19 mouse cellular contexts compared by ENCODE assay signal in the genomic region with DNA sequence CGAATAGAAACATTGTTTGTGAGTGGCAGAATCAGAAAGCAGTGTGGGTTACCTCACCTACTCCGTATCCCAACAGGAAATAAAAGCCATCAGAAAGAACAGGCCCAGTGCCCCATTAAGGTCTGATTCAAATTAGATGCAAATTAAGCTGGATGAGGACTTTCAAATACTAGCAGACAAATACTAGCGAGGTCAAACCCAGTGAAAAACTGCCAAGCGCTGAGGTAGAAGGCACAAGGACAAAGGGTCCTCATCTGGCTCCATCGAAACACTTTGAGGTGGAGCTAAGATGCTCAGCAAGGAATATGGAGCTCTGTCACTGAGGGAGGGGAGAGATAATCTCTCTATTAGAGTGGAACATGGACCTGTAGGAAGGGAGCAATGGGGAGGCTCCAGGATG.
DNase-seq lines count a peak whose midpoint lies in the region; ATAC-seq and TF ChIP-seq lines count a peak whose summit lies in the region.
"Had no signal": no experiment of that assay in that cellular context is flagged by ENCODE, and none has a peak within 500 bp of the region (broad histone marks: within the 10 kb centered on the region; RNA-seq: fewer than 3 reads in every experiment).

No protein-coding gene starts in this region.

- TF ChIP-seq CTCF in forebrain, postnatal 0 days (IDR thresholded peaks at IDR 0.05; ENCODE audit: low read depth) = no peak
- no peak for TF ChIP-seq CTCF in kidney, adult 2 months (conservative IDR thresholded peaks at IDR 0.05; ENCODE audit: insufficient read depth, insufficient read length, low read depth, low read length)
- no peak for TF ChIP-seq CTCF in CH12.LX (conservative IDR thresholded peaks at IDR 0.05 in 1 of 2, IDR thresholded peaks at IDR 0.05 in 1 of 2; ENCODE audit: low read depth in 2 of 2, low read length in 2 of 2)

- no peak for TF ChIP-seq RAD21 in CH12.LX (IDR thresholded peaks at IDR 0.05; ENCODE audit: low read depth, low read length)

- no peak for TF ChIP-seq EP300 in CH12.LX (IDR thresholded peaks at IDR 0.05; ENCODE audit: low read length)

- in situ Hi-C loops in CH12.LX (cut with MboI; ENCODE audit: low pct_ligation_motif_present, low pct_unique_long_range_greater_than_20kb, low sequenced_read_pairs) = no loop called here

- no peak overlapping the region for H3K4me2 ChIP-seq in forebrain, postnatal 0 days (ENCODE audit: low read depth)
- H3K4me2 ChIP-seq in CH12.LX (ENCODE audit: insufficient read depth, low read depth, poor library complexity, severe bottlenecking) = no peak overlapping the region
- H3K4me2 ChIP-seq in forebrain, embryonic 15.5 days (replicated peaks) = no peak overlapping the region
- H3K4me2 ChIP-seq: heart, embryonic 12.5 days; hindbrain, embryonic 12.5 days had no signal

- H3K9ac ChIP-seq in forebrain, postnatal 0 days = no peak overlapping the region
- no peak overlapping the region for H3K9ac ChIP-seq in CH12.LX (ENCODE audit: insufficient read depth, low read depth)
- H3K9ac ChIP-seq in forebrain, embryonic 15.5 days (replicated peaks) = no peak overlapping the region
- H3K9ac ChIP-seq: heart, embryonic 12.5 days; hindbrain, embryonic 12.5 days had no signal

- H3K27ac ChIP-seq in forebrain, embryonic 10.5 days = peak overlapping the region; percentile 85
- H3K27ac ChIP-seq in forebrain, postnatal 0 days (ENCODE audit: low read depth, low read length) = no peak overlapping the region
- H3K27ac ChIP-seq in kidney, adult 2 months (ENCODE audit: insufficient read depth, low read depth, low read length) = peak overlapping the region; percentile 52
- no peak overlapping the region for H3K27ac ChIP-seq in CH12.LX (ENCODE audit: insufficient read depth, low read depth)
- 0 out of 2 replicates have a peak overlapping the region, but pooled peaks have one; percentile 11 for H3K27ac ChIP-seq in forebrain, embryonic 15.5 days (replicated peaks)
- H3K27ac ChIP-seq: heart, adult 2 months; hindbrain, embryonic 12.5 days had no signal

- H3K79me2 ChIP-seq in CH12.LX (replicated peaks; ENCODE audit: control insufficient read depth, extremely low read depth, insufficient read depth, poor library complexity, severe bottlenecking) = no peaks in the 10 kb centered on the region

- no peak overlapping the region for H3K4me3 ChIP-seq in forebrain, embryonic 10.5 days
- no peak overlapping the region for H3K4me3 ChIP-seq in forebrain, postnatal 0 days (ENCODE audit: low read depth, low read length)
- no peak overlapping the region for H3K4me3 ChIP-seq in kidney, adult 2 months (ENCODE audit: insufficient read depth, low read depth, low read length)
- H3K4me3 ChIP-seq in CH12.LX (replicated peaks in 1 of 3; ENCODE audit: low read depth in 2 of 3, low read length in 2 of 3, poor library complexity in 1 of 3) = no peak overlapping the region
- no peak overlapping the region for H3K4me3 ChIP-seq in forebrain, embryonic 15.5 days
- H3K4me3 ChIP-seq: embryonic facial prominence, embryonic 10.5 days; heart, adult 2 months; heart, embryonic 12.5 days; hindbrain, embryonic 12.5 days had no signal

- dilution Hi-C loops in CH12.LX (cut with MboI; ENCODE audit: extremely low pct_ligation_motif_present, extremely low pct_unique_long_range_greater_than_20kb, low sequenced_read_pairs) = no loop called here

- H3K4me1 ChIP-seq in forebrain, embryonic 10.5 days = peaks cover 37% of the 10 kb centered on the region
- no peaks in the 10 kb centered on the region for H3K4me1 ChIP-seq in forebrain, postnatal 0 days (ENCODE audit: insufficient read depth)
- H3K4me1 ChIP-seq in kidney, adult 2 months (ENCODE audit: control insufficient read depth, insufficient read depth, low read length) = peaks cover 35% of the 10 kb centered on the region
- H3K4me1 ChIP-seq in CH12.LX (ENCODE audit: control insufficient read depth in 1 of 2, insufficient read depth in 2 of 2) = no peaks in the 10 kb centered on the region
- peaks cover 21% of the 10 kb centered on the region for H3K4me1 ChIP-seq in forebrain, embryonic 15.5 days

- H3K36me3 ChIP-seq in forebrain, embryonic 10.5 days (replicated peaks) = no peaks in the 10 kb centered on the region; the same call in 1 of the 2 replicates
- H3K36me3 ChIP-seq in forebrain, postnatal 0 days (ENCODE audit: insufficient read depth) = no peaks in the 10 kb centered on the region
- H3K36me3 ChIP-seq in kidney, adult 2 months (ENCODE audit: control insufficient read depth, insufficient read depth, low read length) = no peaks in the 10 kb centered on the region
- no peaks in the 10 kb centered on the region for H3K36me3 ChIP-seq in CH12.LX (replicated peaks in 1 of 2; ENCODE audit: control insufficient read depth in 1 of 2, insufficient read depth in 1 of 2, low read length in 1 of 2)
- H3K36me3 ChIP-seq in forebrain, embryonic 15.5 days = no peaks in the 10 kb centered on the region
- H3K36me3 ChIP-seq: embryonic facial prominence, embryonic 10.5 days; heart, embryonic 12.5 days; hindbrain, embryonic 12.5 days had no signal

- 79% methylated on average over 5 of the region's 5 CpGs for WGBS in forebrain, embryonic 10.5 days
- 15% methylated on average over 5 of the region's 5 CpGs for WGBS in forebrain, postnatal 0 days
- WGBS in kidney, adult 2 months = 55% methylated on average over 5 of the region's 5 CpGs
- 15% methylated on average over 5 of the region's 5 CpGs for WGBS in forebrain, embryonic 15.5 days

- no peak for ATAC-seq in forebrain, postnatal 0 days
- ATAC-seq in forebrain, embryonic 15.5 days (replicated peaks) = no peak
- ATAC-seq: CD4-positive, CD25-positive, alpha-beta regulatory T cell, adult 4 months; hindbrain, embryonic 16.5 days; inflammation-experienced regulatory T-cells, adult 6 months had no signal

- no peak for DNase-seq in forebrain, embryonic 10.5 days (ENCODE audit: extremely low spot score, low spot score)
- no peak for DNase-seq in forebrain, postnatal 0 days
- DNase-seq in kidney, adult 2 months = peak; percentile 35
- DNase-seq in kidney, postnatal 10 days = no peak
- DNase-seq in CH12.LX (ENCODE audit: extremely low read depth) = peak; percentile 2
- no peak for DNase-seq in adrenal gland, adult (ENCODE audit: inconsistent age in 2 of 2, low spot score in 1 of 2)
- DNase-seq: adrenal gland, postnatal 14 days; B cell, adult 2 months; cerebellum, adult 18-20 months; cerebellum, adult 9-11 months; gastrocnemius, postnatal 14 days; heart, adult 2 months had no signal

- H3K27me3 ChIP-seq in forebrain, embryonic 10.5 days (ENCODE audit: poor library complexity, severe bottlenecking) = no peaks in the 10 kb centered on the region
- H3K27me3 ChIP-seq in forebrain, postnatal 0 days (ENCODE audit: insufficient read depth, low read length) = no peaks in the 10 kb centered on the region
- no peaks in the 10 kb centered on the region for H3K27me3 ChIP-seq in kidney, adult 2 months (replicated peaks; ENCODE audit: control insufficient read depth, insufficient read depth, low read length)
- no peaks in the 10 kb centered on the region for H3K27me3 ChIP-seq in CH12.LX (replicated peaks)
- no peaks in the 10 kb centered on the region for H3K27me3 ChIP-seq in forebrain, embryonic 15.5 days
- H3K27me3 ChIP-seq: heart, embryonic 12.5 days; hindbrain, embryonic 12.5 days had no signal

- peaks cover 19% of the 10 kb centered on the region for H3K9me3 ChIP-seq in forebrain, embryonic 10.5 days
- no peaks in the 10 kb centered on the region for H3K9me3 ChIP-seq in forebrain, postnatal 0 days (ENCODE audit: low read length)
- peaks cover 4% of the 10 kb centered on the region for H3K9me3 ChIP-seq in CH12.LX (replicated peaks; ENCODE audit: low read length)
- no peaks in the 10 kb centered on the region for H3K9me3 ChIP-seq in forebrain, embryonic 15.5 days
- H3K9me3 ChIP-seq: hindbrain, embryonic 12.5 days had no signal

- TF ChIP-seq POLR2A in kidney, adult 2 months (IDR thresholded peaks at IDR 0.05; ENCODE audit: low read depth, low read length) = no peak
- no peak for TF ChIP-seq POLR2A in CH12.LX (IDR thresholded peaks at IDR 0.05; ENCODE audit: low read depth, low read length)

TF ChIP-seq in CH12.LX, 34 proteins besides CTCF, POLR2A, EP300 and RAD21:
- TF ChIP-seq GABPA (IDR thresholded peaks at IDR 0.05; ENCODE audit: insufficient replicate concordance, low read depth, low read length) = no peak
- TF ChIP-seq USF1 (IDR thresholded peaks at IDR 0.05; ENCODE audit: low read depth, low read length) = no peak
- TF ChIP-seq ELF1 (IDR thresholded peaks at IDR 0.05; ENCODE audit: low read depth, low read length) = no peak
- TF ChIP-seq ZKSCAN1 (IDR thresholded peaks at IDR 0.05; ENCODE audit: borderline replicate concordance, low read depth, low read length) = no peak
- TF ChIP-seq IRF4 (IDR thresholded peaks at IDR 0.05; ENCODE audit: low read depth, low read length) = no peak
- TF ChIP-seq POLR2AphosphoS2 (IDR thresholded peaks at IDR 0.05; ENCODE audit: low read depth, low read length) = no peak
- TF ChIP-seq JUND (conservative IDR thresholded peaks at IDR 0.05; ENCODE audit: low read depth, low read length) = no peak
- TF ChIP-seq JUN (IDR thresholded peaks at IDR 0.05; ENCODE audit: insufficient read depth, low read depth, low read length) = no peak
- no peak for TF ChIP-seq KAT2A (IDR thresholded peaks at IDR 0.05; ENCODE audit: insufficient replicate concordance, low read length)
- no peak for TF ChIP-seq TBP (conservative IDR thresholded peaks at IDR 0.05; ENCODE audit: low read depth, low read length)
- no peak for TF ChIP-seq MAZ (IDR thresholded peaks at IDR 0.05; ENCODE audit: low read depth, low read length)
- no peak for TF ChIP-seq NRF1 (IDR thresholded peaks at IDR 0.05; ENCODE audit: low read depth, low read length)
- no peak for TF ChIP-seq ZC3H11A (IDR thresholded peaks at IDR 0.05; ENCODE audit: low read depth, low read length)
- no peak for TF ChIP-seq UBTF (IDR thresholded peaks at IDR 0.05; ENCODE audit: low read depth, low read length)
- TF ChIP-seq HCFC1 (IDR thresholded peaks at IDR 0.05; ENCODE audit: low read depth, low read length) = no peak
- TF ChIP-seq BHLHE40 (IDR thresholded peaks at IDR 0.05; ENCODE audit: low read depth, low read length) = no peak
- TF ChIP-seq SMC3 (IDR thresholded peaks at IDR 0.05; ENCODE audit: low read depth, low read length) = no peak
- TF ChIP-seq PAX5 (IDR thresholded peaks at IDR 0.05; ENCODE audit: low read length) = no peak
- no peak for TF ChIP-seq CHD1 (IDR thresholded peaks at IDR 0.05; ENCODE audit: low read depth, low read length)
- TF ChIP-seq MYC (IDR thresholded peaks at IDR 0.05; ENCODE audit: low read depth, low read length) = no peak

Comparison
In these comparisons a context has a peak if more than half of its experiments do, and no peak if none do; other contexts are left out.
1. DNase-seq: peak in kidney, adult 2 months (single experiment) and CH12.LX (single experiment); none in forebrain, embryonic 10.5 days (single experiment), forebrain, postnatal 0 days (single experiment), kidney, postnatal 10 days (single experiment) and adrenal gland, adult (0 of 2).
2. H3K27ac ChIP-seq: peak in forebrain, embryonic 10.5 days (single experiment), kidney, adult 2 months (single experiment) and forebrain, embryonic 15.5 days (single experiment); none in forebrain, postnatal 0 days (single experiment) and CH12.LX (single experiment).